Mouse (Mus musculus) heart, postnatal 0 days (tissue): ENCODE results near the gene Slc25a45. TPM values are rescaled to one million over a fixed set of nuclear protein-coding genes. Genes with fewer than 3 reads are reported as not detected.

ENCODE experiments used
- ATAC-seq: fragments of 200-750 bp; cut with Nextera tagmentation; 2 replicates; pipeline ENCODE4 v1.8.0; 2017; ENCODE audit warnings: low read depth, moderate number of reproducible peaks, moderate library complexity; ENCODE audit not compliant: insufficient read depth
- DNase-seq: peaks from one replicate; pipeline ENCODE4 v3.0.0-alpha.2; 2016; ENCODE audit warnings: low spot score
- H3K27ac ChIP-seq: fragments of 300-500 bp; sonication (generic); 2 replicates; pipeline ENCODE4 v1.5.1; 2014; ENCODE audit warnings: low read depth, mild to moderate bottlenecking
- H3K27me3 ChIP-seq: fragments of 300-500 bp; sonication (generic); 2 replicates; pipeline ENCODE4 v1.6.1; 2014; ENCODE audit warnings: low read length, mixed read lengths; ENCODE audit not compliant: control insufficient read depth, insufficient read depth
- H3K36me3 ChIP-seq: fragments of 300-500 bp; sonication (generic); replicated peaks from 2 replicates; pipeline ENCODE4 v1.6.1; 2014; ENCODE audit warnings: low read length, mixed read lengths; ENCODE audit not compliant: control insufficient read depth, insufficient read depth
- H3K4me1 ChIP-seq: fragments of 300-500 bp; sonication (generic); 2 replicates; pipeline ENCODE4 v1.6.1; 2014; ENCODE audit warnings: antibody characterized with exemption; ENCODE audit not compliant: control insufficient read depth, insufficient read depth
- H3K4me2 ChIP-seq: fragments of 300-500 bp; sonication (generic); 2 replicates; pipeline ENCODE4 v1.6.1; 2014; ENCODE audit warnings: low read depth, mild to moderate bottlenecking, low read length, moderate library complexity
- H3K4me3 ChIP-seq: fragments of 300-500 bp; sonication (generic); 2 replicates; pipeline ENCODE4 v1.5.1; 2014; ENCODE audit warnings: low read depth, low read length
- H3K9ac ChIP-seq: fragments of 300-500 bp; sonication (generic); replicated peaks from 2 replicates; pipeline ENCODE4 v1.6.1; 2014; ENCODE audit warnings: low read depth, low read length, mixed read lengths
- H3K9me3 ChIP-seq: fragments of 300-500 bp; sonication (generic); replicated peaks from 2 replicates; pipeline ENCODE4 v1.6.1; 2016; ENCODE audit warnings: low read length; ENCODE audit not compliant: control insufficient read depth
- CTCF ChIP-seq: IDR thresholded peaks from 2 replicates; pipeline ENCODE4 v1.5.1; 2016; ENCODE audit warnings: antibody characterized with exemption, control low read depth, low read depth
- EP300 ChIP-seq: IDR thresholded peaks from 2 replicates; pipeline ENCODE4 v1.6.1; 2016; ENCODE audit warnings: antibody characterized with exemption, low read depth
- WGBS: fragments of 180-500 bp; shearing (Covaris S2); extraction: QIAGEN DNeasy Blood & Tissue Kit; methylation state at CpG from one replicate; pipeline ENCODE4 v1.1.7; 2014; 5-methylcytosine and 5-hydroxymethylcytosine counted together
- polyA plus RNA-seq: library from polyadenylated mRNA; unstranded; fragments of >200 nt; fragmentation: Nextera tagmentation; extraction: Ambion mirVana; gene quantifications from 2 replicates; pipeline ENCODE4 v1.2.1, GENCODE M21; 2015
- total RNA-seq: library from RNA; depleted of rRNA; stranded (reverse); fragments of >200 nt; gene quantifications from 2 replicates; pipeline ENCODE4 v1.2.3, GENCODE M21; 2014; ENCODE audit warnings: low replicate concordance; rRNA removed

Slc25a45 gene
- 3.1 and 4.8 TPM in 2 replicates for total RNA-seq
- 2.8 and 2.9 TPM in 2 replicates for polyA plus RNA-seq

GRCm38 (mm10) chr19:5877618-5878361 is at the start of gene Slc25a45:
Gene Slc25a45, plus strand, starts transcription at chr19:5877808.
- no peaks in the 10 kb centered on the region for H3K36me3 ChIP-seq
- peak within 1 kb of the TSS; percentile 47 for H3K9ac ChIP-seq
- DNase-seq (peak; percentile 76), ATAC-seq (peak; percentile 77)
- H3K27ac ChIP-seq = peak within 1 kb of the TSS; percentile 91
- peak within 1 kb of the TSS; percentile 52 for H3K4me2 ChIP-seq
- H3K9me3 ChIP-seq = no peaks in the 10 kb centered on the region
- H3K4me1 ChIP-seq = 0 out of 2 replicates have a peak, but pooled peaks cover 6% of the 10 kb centered on the region
- peak; percentile 92 for TF ChIP-seq CTCF
- TF ChIP-seq EP300 = 0 out of 2 replicates have a peak, but pooled peaks have one; percentile 26
- peak within 1 kb of the TSS; percentile 30 for H3K4me3 ChIP-seq
- 36% methylated on average over 15 of the region's 15 CpGs for WGBS
- no peaks in the 10 kb centered on the region for H3K27me3 ChIP-seq

GRCm38 (mm10) chr19:5828155-5828554 is 49.5 kb upstream of the Slc25a45 start:
- Histone ChIP-seq H3K27ac (peak overlapping the region; percentile 90), H3K9ac (no peak overlapping the region), H3K27me3 (no peaks in the 10 kb centered on the region), H3K36me3 (peaks cover 26% of the 10 kb centered on the region), H3K4me2 (no peak overlapping the region), H3K4me3 (no peak overlapping the region), H3K9me3 (no peaks in the 10 kb centered on the region), H3K4me1 (peaks cover 47% of the 10 kb centered on the region)
- no peak for DNase-seq
- WGBS = 84% methylated on average over 3 of the region's 3 CpGs
- no peak for ATAC-seq
- TF ChIP-seq CTCF (no peak), EP300 (no peak)

- Histone ChIP-seq H3K27me3 (no peaks in the 10 kb centered on the region), H3K9ac (no peak overlapping the region), H3K4me1 (peaks cover 43% of the 10 kb centered on the region), H3K4me3 (no peak overlapping the region), H3K4me2 (no peak overlapping the region), H3K27ac (no peak overlapping the region), H3K9me3 (no peaks in the 10 kb centered on the region), H3K36me3 (peaks cover 26% of the 10 kb centered on the region)
- DNase-seq (no peak), ATAC-seq (no peak)
- WGBS = 94% methylated on average over 7 of the region's 7 CpGs
- TF ChIP-seq EP300 (no peak), CTCF (no peak)
Measured at GRCm38 (mm10) chr19:5828905-5829304, 48.7 kb upstream of the Slc25a45 start.

GRCm38 (mm10) chr19:5829958-5830615 is 47.5 kb upstream of the Slc25a45 start:
- Histone ChIP-seq H3K27me3 (no peaks in the 10 kb centered on the region), H3K9ac (no peak overlapping the region), H3K4me2 (no peak overlapping the region), H3K9me3 (no peaks in the 10 kb centered on the region), H3K4me1 (peaks cover 32% of the 10 kb centered on the region), H3K36me3 (peaks cover 24% of the 10 kb centered on the region), H3K4me3 (no peak overlapping the region), H3K27ac (no peak overlapping the region)
- WGBS = 89% methylated on average over 19 of the region's 19 CpGs
- TF ChIP-seq CTCF (no peak), EP300 (no peak)
- DNase-seq (no peak), ATAC-seq (no peak)

GRCm38 (mm10) chr19:5830776-5831175 is 46.8 kb upstream of the Slc25a45 start:
- 85% methylated on average over 7 of the region's 7 CpGs for WGBS
- Histone ChIP-seq H3K27me3 (no peaks in the 10 kb centered on the region), H3K4me2 (no peak overlapping the region), H3K9ac (no peak overlapping the region), H3K27ac (no peak overlapping the region), H3K4me1 (peaks cover 27% of the 10 kb centered on the region), H3K4me3 (no peak overlapping the region), H3K9me3 (no peaks in the 10 kb centered on the region), H3K36me3 (peaks cover 19% of the 10 kb centered on the region)
- TF ChIP-seq CTCF (no peak), EP300 (no peak)
- DNase-seq (no peak), ATAC-seq (no peak)
